Mouse (Mus musculus) midbrain, embryonic 13.5 days (tissue): ENCODE results near the gene Bckdhb. TPM values are rescaled to one million over a fixed set of nuclear protein-coding genes. Genes with fewer than 3 reads are reported as not detected.

Source experiments
- ATAC-seq: fragments of 200-750 bp; cut with Nextera tagmentation; 2 replicates; pipeline ENCODE4 v1.8.0; 2017; ENCODE audit warnings: mild to moderate bottlenecking, moderate TSS enrichment, moderate library complexity
- H3K27ac ChIP-seq: fragments of 300-500 bp; sonication (generic); 2 replicates; pipeline ENCODE4 v1.5.1; 2015; ENCODE audit warnings: inconsistent platforms, mild to moderate bottlenecking, moderate library complexity
- H3K27me3 ChIP-seq: fragments of 300-500 bp; sonication (generic); 2 replicates; pipeline ENCODE4 v1.6.1; 2015; ENCODE audit warnings: mild to moderate bottlenecking, inconsistent platforms
- H3K36me3 ChIP-seq: fragments of 300-500 bp; sonication (generic); 2 replicates; pipeline ENCODE4 v1.6.1; 2015; ENCODE audit warnings: mild to moderate bottlenecking, inconsistent platforms
- H3K4me1 ChIP-seq: fragments of 300-500 bp; sonication (generic); replicated peaks from 2 replicates; pipeline ENCODE4 v1.6.1; 2015; ENCODE audit warnings: inconsistent platforms
- H3K4me2 ChIP-seq: fragments of 300-500 bp; sonication (generic); replicated peaks from 2 replicates; pipeline ENCODE4 v1.6.1; 2015; ENCODE audit warnings: moderate library complexity, mild to moderate bottlenecking, inconsistent platforms
- H3K4me3 ChIP-seq: fragments of 300-500 bp; sonication (generic); replicated peaks from 2 replicates; pipeline ENCODE4 v1.5.1; 2015; ENCODE audit warnings: mild to moderate bottlenecking, inconsistent platforms
- H3K9ac ChIP-seq: fragments of 300-500 bp; sonication (generic); replicated peaks from 2 replicates; pipeline ENCODE4 v1.6.1; 2015; ENCODE audit warnings: mild to moderate bottlenecking, inconsistent platforms
- H3K9me3 ChIP-seq: fragments of 300-500 bp; sonication (generic); 2 replicates; pipeline ENCODE4 v1.6.1; 2016; ENCODE audit warnings: mild to moderate bottlenecking, inconsistent platforms
- WGBS: fragments of 180-500 bp; shearing (Covaris S2); methylation state at CpG from one replicate; pipeline ENCODE4 v1.1.7; 2015; 5-methylcytosine and 5-hydroxymethylcytosine counted together
- polyA plus RNA-seq: library from polyadenylated mRNA; unstranded; fragments of >200 nt; fragmentation: Nextera tagmentation; extraction: Ambion mirVana; gene quantifications from 2 replicates; pipeline ENCODE4 v1.2.1, GENCODE M21; 2015

The Bckdhb gene
- polyA plus RNA-seq, 1 experiment from 2014 or later = 31.4 TPM

GRCm38 (mm10) chr9:84090316-84091063, 165.5 kb downstream of the Bckdhb start:
- Histone ChIP-seq H3K36me3 (no peaks in the 10 kb centered on the region), H3K4me1 (no peaks in the 10 kb centered on the region), H3K4me3 (no peak overlapping the region), H3K27ac (no peak overlapping the region), H3K27me3 (no peaks in the 10 kb centered on the region), H3K9me3 (no peaks in the 10 kb centered on the region), H3K4me2 (no peak overlapping the region), H3K9ac (no peak overlapping the region)
- WGBS = 80% methylated on average over 9 of the region's 9 CpGs
- ATAC-seq = no peak

GRCm38 (mm10) chr9:84092994-84093393, 168.0 kb downstream of the Bckdhb start:
- 96% methylated on average over 8 of the region's 8 CpGs for WGBS
- H3K4me2 ChIP-seq = no peak overlapping the region
- no peak for ATAC-seq
- no peaks in the 10 kb centered on the region for H3K36me3 ChIP-seq
- H3K9ac ChIP-seq = no peak overlapping the region
- H3K27ac ChIP-seq = no peak overlapping the region
- no peak overlapping the region for H3K4me3 ChIP-seq
- H3K4me1 ChIP-seq = no peaks in the 10 kb centered on the region
- H3K9me3 ChIP-seq = no peaks in the 10 kb centered on the region
- no peaks in the 10 kb centered on the region for H3K27me3 ChIP-seq

- H3K9ac ChIP-seq = no peak overlapping the region
- H3K4me3 ChIP-seq = no peak overlapping the region
- H3K4me1 ChIP-seq = no peaks in the 10 kb centered on the region
- H3K4me2 ChIP-seq = no peak overlapping the region
- H3K9me3 ChIP-seq = no peaks in the 10 kb centered on the region
- H3K27me3 ChIP-seq = no peaks in the 10 kb centered on the region
- no peaks in the 10 kb centered on the region for H3K36me3 ChIP-seq
- 87% methylated on average over 6 of the region's 6 CpGs for WGBS
- no peak overlapping the region for H3K27ac ChIP-seq
- no peak for ATAC-seq
Measured at GRCm38 (mm10) chr9:84094111-84094510, 169.2 kb downstream of the Bckdhb start.

GRCm38 (mm10) chr9:84096484-84097015, 171.6 kb downstream of the Bckdhb start:
- Histone ChIP-seq H3K9ac (no peak overlapping the region), H3K36me3 (no peaks in the 10 kb centered on the region), H3K4me2 (no peak overlapping the region), H3K4me1 (no peaks in the 10 kb centered on the region), H3K27ac (no peak overlapping the region), H3K4me3 (no peak overlapping the region), H3K27me3 (no peaks in the 10 kb centered on the region), H3K9me3 (no peaks in the 10 kb centered on the region)
- no peak for ATAC-seq
- 95% methylated on average over 13 of the region's 13 CpGs for WGBS

GRCm38 (mm10) chr9:84103344-84103743, 178.4 kb downstream of the Bckdhb start:
- no peak overlapping the region for H3K4me3 ChIP-seq
- H3K9me3 ChIP-seq = no peaks in the 10 kb centered on the region
- no peak for ATAC-seq
- H3K36me3 ChIP-seq = no peaks in the 10 kb centered on the region
- WGBS = 97% methylated on average over 7 of the region's 7 CpGs
- H3K4me2 ChIP-seq = no peak overlapping the region
- no peaks in the 10 kb centered on the region for H3K27me3 ChIP-seq
- no peak overlapping the region for H3K9ac ChIP-seq
- no peaks in the 10 kb centered on the region; the same call in 1 of the 2 replicates for H3K4me1 ChIP-seq
- H3K27ac ChIP-seq = no peak overlapping the region

- no peaks in the 10 kb centered on the region for H3K36me3 ChIP-seq
- WGBS = 88% methylated on average over 2 of the region's 2 CpGs
- no peaks in the 10 kb centered on the region for H3K27me3 ChIP-seq
- peaks cover 17% of the 10 kb centered on the region for H3K4me1 ChIP-seq
- H3K27ac ChIP-seq = no peak overlapping the region
- no peak overlapping the region for H3K4me2 ChIP-seq
- no peak overlapping the region for H3K4me3 ChIP-seq
- no peak overlapping the region for H3K9ac ChIP-seq
- H3K9me3 ChIP-seq = no peaks in the 10 kb centered on the region
- ATAC-seq = no peak
Measured at GRCm38 (mm10) chr9:84106438-84106837, 181.5 kb downstream of the Bckdhb start.

GRCm38 (mm10) chr9:84107045-84107813, 182.3 kb downstream of the Bckdhb start:
- ATAC-seq = no peak
- Histone ChIP-seq H3K4me3 (no peak overlapping the region), H3K27me3 (0 out of 2 replicates have a peak, but pooled peaks cover 3% of the 10 kb centered on the region), H3K9ac (no peak overlapping the region), H3K4me2 (no peak overlapping the region), H3K4me1 (peaks cover 23% of the 10 kb centered on the region), H3K9me3 (no peaks in the 10 kb centered on the region), H3K36me3 (no peaks in the 10 kb centered on the region), H3K27ac (no peak overlapping the region)
- WGBS = 80% methylated on average over 20 of the region's 20 CpGs

GRCm38 (mm10) chr9:84108534-84108933, 183.6 kb downstream of the Bckdhb start:
- peaks cover 27% of the 10 kb centered on the region for H3K4me1 ChIP-seq
- no peak overlapping the region for H3K9ac ChIP-seq
- H3K4me3 ChIP-seq = no peak overlapping the region
- ATAC-seq = no peak
- 0 out of 2 replicates have a peak, but pooled peaks cover 3% of the 10 kb centered on the region for H3K27me3 ChIP-seq
- no peaks in the 10 kb centered on the region for H3K36me3 ChIP-seq
- no peak overlapping the region for H3K27ac ChIP-seq
- H3K4me2 ChIP-seq = no peak overlapping the region
- H3K9me3 ChIP-seq = no peaks in the 10 kb centered on the region
- 94% methylated on average over 7 of the region's 7 CpGs for WGBS

GRCm38 (mm10) chr9:84109777-84110478, 185.0 kb downstream of the Bckdhb start:
- H3K4me3 ChIP-seq = no peak overlapping the region

GRCm38 (mm10) chr9:84110616-84111015, 185.7 kb downstream of the Bckdhb start:
- 31% methylated on average over 11 of the region's 11 CpGs for WGBS
- Histone ChIP-seq H3K36me3 (no peaks in the 10 kb centered on the region), H3K27me3 (0 out of 2 replicates have a peak, but pooled peaks cover 3% of the 10 kb centered on the region), H3K9me3 (no peaks in the 10 kb centered on the region), H3K4me1 (peaks cover 27% of the 10 kb centered on the region), H3K4me2 (peak overlapping the region; percentile 28), H3K9ac (no peak overlapping the region), H3K27ac (no peak overlapping the region), H3K4me3 (no peak overlapping the region)
- no peak for ATAC-seq

More at GRCm38 (mm10) chr9:84109777-84110478, 185.0 kb downstream of the Bckdhb start:
- Histone ChIP-seq H3K27ac (no peak overlapping the region), H3K36me3 (no peaks in the 10 kb centered on the region), H3K9ac (no peak overlapping the region), H3K27me3 (0 out of 2 replicates have a peak, but pooled peaks cover 3% of the 10 kb centered on the region), H3K9me3 (no peaks in the 10 kb centered on the region), H3K4me1 (peaks cover 27% of the 10 kb centered on the region), H3K4me2 (peak overlapping the region; percentile 28; the same call in 1 of the 2 replicates)
- ATAC-seq = 0 out of 2 replicates have a peak, but pooled peaks have one; percentile 38
- WGBS = 33% methylated on average over 6 of the region's 6 CpGs

- Histone ChIP-seq H3K27me3 (0 out of 2 replicates have a peak, but pooled peaks cover 3% of the 10 kb centered on the region), H3K9me3 (no peaks in the 10 kb centered on the region), H3K9ac (no peak overlapping the region), H3K4me2 (no peak overlapping the region), H3K27ac (peak overlapping the region; percentile 35), H3K4me3 (no peak overlapping the region), H3K4me1 (peaks cover 27% of the 10 kb centered on the region), H3K36me3 (no peaks in the 10 kb centered on the region)
- WGBS = 74% methylated on average over 1 of the region's 1 CpGs
- 0 out of 2 replicates have a peak, but pooled peaks have one; percentile 13 for ATAC-seq
Measured at GRCm38 (mm10) chr9:84112319-84112718, 187.4 kb downstream of the Bckdhb start.
